In genomic region chr12:81992106-81992505, GRCm38 (mm10) we compare ENCODE assay signal across 25 mouse cellular contexts.
"Had no signal": no experiment of that assay in that cellular context is flagged by ENCODE, and none has a peak within 500 bp of the region (broad histone marks: within the 10 kb centered on the region; RNA-seq: fewer than 3 reads in every experiment).

No protein-coding gene starts in this region.

- H3K9me3 ChIP-seq: heart, embryonic 10.5 days; heart, embryonic 12.5 days; hindbrain, embryonic 10.5 days; hindbrain, embryonic 12.5 days; intestine, embryonic 15.5 days; limb, embryonic 10.5 days; limb, embryonic 12.5 days had no signal

- H3K9ac ChIP-seq: heart, embryonic 12.5 days; hindbrain, embryonic 12.5 days; hindbrain, embryonic 14.5 days; intestine, embryonic 15.5 days; limb, embryonic 12.5 days had no signal

- H3K4me1 ChIP-seq: hindbrain, embryonic 10.5 days; hindbrain, embryonic 12.5 days; limb, embryonic 10.5 days; limb, embryonic 12.5 days had no signal

- H3K4me3 ChIP-seq: gastrocnemius, adult 2 months; heart, embryonic 10.5 days; heart, embryonic 12.5 days; hindbrain, embryonic 10.5 days; hindbrain, embryonic 12.5 days; intestine, embryonic 15.5 days; layer of hippocampus, adult 2 months; left cerebral cortex, adult 2 months; limb, embryonic 10.5 days; limb, embryonic 12.5 days had no signal

- DNase-seq: gastrocnemius, adult 2 months; gastrocnemius, postnatal 10 days; gastrocnemius, postnatal 25 days; heart, adult 11 months; heart, postnatal 10 days; heart, postnatal 4 days; kidney, adult 18-20 months; kidney, adult 8-10 months; kidney, postnatal 10 days; kidney, postnatal 25 days; kidney, postnatal 4 days; liver had no signal

- H3K27me3 ChIP-seq: heart, embryonic 12.5 days; hindbrain, embryonic 12.5 days; intestine, embryonic 15.5 days; limb, embryonic 12.5 days had no signal

- H3K4me2 ChIP-seq: heart, embryonic 12.5 days; hindbrain, embryonic 12.5 days; hindbrain, embryonic 14.5 days; intestine, embryonic 15.5 days; limb, embryonic 12.5 days had no signal

- ATAC-seq: hindbrain, embryonic 16.5 days; inflammation-experienced regulatory T-cells, adult 6 months; intestine, embryonic 15.5 days; intestine, postnatal 0 days had no signal

- H3K27ac ChIP-seq: gastrocnemius, adult 2 months; heart, embryonic 10.5 days; hindbrain, embryonic 10.5 days; hindbrain, embryonic 12.5 days; hindbrain, embryonic 14.5 days; intestine, embryonic 15.5 days; layer of hippocampus, adult 2 months; left cerebral cortex, adult 2 months; limb, embryonic 10.5 days; limb, embryonic 12.5 days had no signal
